Mouse (Mus musculus) thymus, adult 2 months (tissue): ENCODE measurements around the gene Nkiras2.

Experiments used
- CTCF ChIP-seq: fragments of 200-500 bp; IDR thresholded peaks from 2 replicates; pipeline ENCODE4 v1.5.1; 2012; ENCODE audit warnings: mild to moderate bottlenecking, control low read depth, low read length, moderate library complexity, borderline replicate concordance; ENCODE audit not compliant: control insufficient read depth, poor library complexity, insufficient read depth; ENCODE audit errors: extremely low read depth
- POLR2A ChIP-seq: fragments of 200-500 bp; IDR thresholded peaks from 2 replicates; pipeline ENCODE4 v1.6.1; 2012; ENCODE audit warnings: mild to moderate bottlenecking, low read length, control low read depth, moderate library complexity; ENCODE audit not compliant: control insufficient read depth, poor library complexity, insufficient read depth; ENCODE audit errors: extremely low read depth

DNA sequence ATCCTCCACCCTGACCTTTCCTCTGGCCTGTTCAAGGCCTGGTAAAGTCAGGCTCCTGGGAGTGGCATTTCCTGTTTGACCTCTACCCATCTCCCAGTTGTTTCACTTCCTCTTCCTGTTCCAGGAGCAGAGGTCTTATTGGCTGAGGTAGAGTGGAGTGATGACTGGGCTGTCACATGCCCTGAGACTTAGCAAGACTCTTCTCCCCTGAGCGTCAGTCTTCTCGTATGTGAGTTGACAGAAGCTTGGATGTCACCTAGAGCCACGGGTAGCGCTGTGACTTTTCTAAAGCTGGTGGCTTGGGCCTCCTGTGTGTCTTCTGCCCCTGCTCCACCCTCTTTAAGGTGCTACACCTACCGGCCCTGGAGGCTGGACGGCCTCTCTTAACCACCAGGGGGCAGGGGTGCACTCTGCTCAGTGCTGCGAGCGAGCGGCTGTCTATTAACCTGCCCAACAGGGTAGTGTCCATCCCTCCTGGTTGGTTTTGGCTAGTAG lies 7.7 kb downstream of the Nkiras2 start:
- TF ChIP-seq POLR2A = no peak
- peak; percentile 90 for TF ChIP-seq CTCF
